Mouse (Mus musculus) forebrain, embryonic 14.5 days (tissue): ENCODE data around the gene Ubn2. TPM values are rescaled to one million over a fixed set of nuclear protein-coding genes. Genes with fewer than 3 reads are reported as not detected.
"Not testable (repeated sequence)": the region's sequence is repeated elsewhere in the genome, so short reads cannot be mapped to it uniquely, and the experiment has no call there.

Experiments used
- ATAC-seq: fragments of 200-750 bp; cut with Nextera tagmentation; 2 replicates; pipeline ENCODE4 v1.8.0; 2017; ENCODE audit warnings: mild to moderate bottlenecking, moderate library complexity
- DNase-seq: peaks from one replicate; pipeline ENCODE4 v3.0.0-alpha.2; 2015; ENCODE audit warnings: low spot score
- H3K27ac ChIP-seq: fragments of 300-500 bp; sonication (generic); 2 replicates; pipeline ENCODE4 v1.5.1; 2014; ENCODE audit warnings: low read depth, mild to moderate bottlenecking, control low read depth, low read length, moderate library complexity
- H3K27me3 ChIP-seq: fragments of 300-500 bp; sonication (generic); replicated peaks from 2 replicates; pipeline ENCODE4 v1.6.1; 2014; ENCODE audit warnings: low read length, control low read depth, mixed read lengths; ENCODE audit not compliant: control insufficient read depth, insufficient read depth
- H3K36me3 ChIP-seq: fragments of 300-500 bp; sonication (generic); 2 replicates; pipeline ENCODE4 v1.6.1; 2014; ENCODE audit warnings: low read length, control low read depth; ENCODE audit not compliant: control insufficient read depth, insufficient read depth
- H3K4me1 ChIP-seq: fragments of 300-500 bp; sonication (generic); 2 replicates; pipeline ENCODE4 v1.6.1; 2014; ENCODE audit warnings: antibody characterized with exemption, low read length, control low read depth; ENCODE audit not compliant: control insufficient read depth, insufficient read depth
- H3K4me2 ChIP-seq: fragments of 300-500 bp; sonication (generic); 2 replicates; pipeline ENCODE4 v1.6.1; 2014; ENCODE audit warnings: mild to moderate bottlenecking, control low read depth, low read length
- H3K4me3 ChIP-seq: fragments of 300-500 bp; sonication (generic); 2 replicates; pipeline ENCODE4 v1.5.1; 2014; ENCODE audit warnings: low read depth, low read length, control low read depth
- H3K9ac ChIP-seq: fragments of 300-500 bp; sonication (generic); 2 replicates; pipeline ENCODE4 v1.6.1; 2014; ENCODE audit warnings: mild to moderate bottlenecking, low read length, control low read depth, moderate library complexity
- H3K9me3 ChIP-seq: fragments of 300-500 bp; sonication (generic); replicated peaks from 2 replicates; pipeline ENCODE4 v1.6.1; 2016; ENCODE audit warnings: low read length, control low read depth, mixed read lengths; ENCODE audit not compliant: control insufficient read depth
- WGBS: fragments of 180-500 bp; shearing (Covaris S2); extraction: QIAGEN DNeasy Blood & Tissue Kit; methylation state at CpG from one replicate; pipeline ENCODE4 v1.1.7; 2014; 5-methylcytosine and 5-hydroxymethylcytosine counted together
- polyA plus RNA-seq: library from polyadenylated mRNA; unstranded; fragments of >200 nt; fragmentation: Nextera tagmentation; extraction: Ambion mirVana; gene quantifications from 2 replicates; pipeline ENCODE4 v1.2.1, GENCODE M21; 2014

The Ubn2 gene
- polyA plus RNA-seq, 1 experiment from 2014 or later: 10.7 TPM

DNA sequence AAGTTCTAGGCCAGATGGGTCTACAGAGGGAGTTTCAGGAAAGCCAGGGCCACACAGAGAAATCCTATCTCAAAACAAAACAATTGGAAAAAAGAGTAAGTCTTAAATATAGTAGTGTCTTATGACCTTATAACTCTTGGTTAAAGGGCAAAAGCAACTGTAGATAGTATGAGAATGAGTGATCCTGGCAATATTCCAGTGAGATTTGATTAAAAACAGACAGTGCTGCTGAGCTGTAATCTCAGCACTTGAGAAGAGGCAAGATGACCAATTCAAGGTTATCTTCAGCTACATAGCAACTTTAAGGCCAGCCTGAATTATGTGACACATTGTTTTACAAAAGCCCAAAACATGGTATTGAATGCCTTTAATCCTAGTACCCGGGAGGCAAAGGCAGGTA, 114.0 kb downstream of the Ubn2 start:
- Histone ChIP-seq H3K27ac (no peak overlapping the region), H3K4me1 (no peaks in the 10 kb centered on the region), H3K36me3 (no peaks in the 10 kb centered on the region), H3K9me3 (no peaks in the 10 kb centered on the region), H3K4me3 (no peak overlapping the region), H3K9ac (no peak overlapping the region), H3K4me2 (no peak overlapping the region), H3K27me3 (no peaks in the 10 kb centered on the region)
- ATAC-seq (no peak), DNase-seq (no peak)
- 89% methylated on average over 1 of the region's 1 CpGs for WGBS

DNA sequence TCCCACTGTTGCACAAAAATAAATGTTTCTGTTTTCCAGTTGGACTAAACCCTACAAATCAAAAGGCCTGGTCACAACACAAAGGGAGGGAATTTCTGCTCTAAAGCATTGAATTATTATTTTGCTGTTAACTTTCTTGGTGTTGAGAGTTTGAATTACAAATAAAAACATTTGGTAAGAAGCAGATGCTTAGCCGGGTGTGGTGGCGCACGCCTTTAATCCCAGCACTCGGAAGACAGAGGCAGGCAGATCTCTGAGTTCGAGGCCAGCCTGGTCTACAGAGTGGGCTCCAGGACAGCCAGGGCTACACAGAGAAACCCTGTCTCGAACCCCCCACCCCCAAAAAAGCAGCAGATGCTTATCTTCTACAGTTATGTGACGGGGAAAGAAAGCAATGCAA, 114.8 kb downstream of the Ubn2 start:
- DNase-seq, H3K36me3 ChIP-seq, H3K4me2 ChIP-seq, H3K4me3 ChIP-seq, ATAC-seq, H3K27me3 ChIP-seq, H3K4me1 ChIP-seq, H3K27ac ChIP-seq, H3K9me3 ChIP-seq, H3K9ac ChIP-seq: not testable (repeated sequence)
- 89% methylated on average over 7 of the region's 7 CpGs for WGBS

DNA sequence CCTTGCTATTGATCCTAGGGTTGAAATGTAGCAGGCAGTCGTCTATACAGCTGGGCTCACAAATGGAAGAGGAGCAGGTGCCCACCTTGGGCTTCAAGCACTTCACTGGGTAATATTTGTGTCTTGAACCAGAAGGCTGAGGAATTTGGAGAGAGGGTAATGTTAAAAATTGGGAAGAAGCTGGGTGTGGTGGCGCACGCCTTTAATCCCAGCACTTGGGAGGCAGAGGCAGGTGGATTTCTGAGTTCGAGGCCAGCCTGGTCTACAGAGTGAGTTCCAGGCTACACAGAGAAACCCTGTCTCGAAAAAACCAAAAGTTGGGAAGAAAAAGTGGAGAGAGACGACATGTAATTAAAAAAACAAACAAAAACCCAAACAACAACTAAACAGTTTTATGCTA, 116.1 kb downstream of the Ubn2 start:
- H3K9me3 ChIP-seq, DNase-seq, ATAC-seq, H3K4me3 ChIP-seq, H3K36me3 ChIP-seq, H3K27ac ChIP-seq, H3K4me1 ChIP-seq, H3K27me3 ChIP-seq: not testable (repeated sequence)
- Histone ChIP-seq H3K4me2 (peak overlapping the region; percentile 80), H3K9ac (peak overlapping the region; percentile 90; the same call in 1 of the 2 replicates)
- WGBS: 82% methylated on average over 6 of the region's 6 CpGs

DNA sequence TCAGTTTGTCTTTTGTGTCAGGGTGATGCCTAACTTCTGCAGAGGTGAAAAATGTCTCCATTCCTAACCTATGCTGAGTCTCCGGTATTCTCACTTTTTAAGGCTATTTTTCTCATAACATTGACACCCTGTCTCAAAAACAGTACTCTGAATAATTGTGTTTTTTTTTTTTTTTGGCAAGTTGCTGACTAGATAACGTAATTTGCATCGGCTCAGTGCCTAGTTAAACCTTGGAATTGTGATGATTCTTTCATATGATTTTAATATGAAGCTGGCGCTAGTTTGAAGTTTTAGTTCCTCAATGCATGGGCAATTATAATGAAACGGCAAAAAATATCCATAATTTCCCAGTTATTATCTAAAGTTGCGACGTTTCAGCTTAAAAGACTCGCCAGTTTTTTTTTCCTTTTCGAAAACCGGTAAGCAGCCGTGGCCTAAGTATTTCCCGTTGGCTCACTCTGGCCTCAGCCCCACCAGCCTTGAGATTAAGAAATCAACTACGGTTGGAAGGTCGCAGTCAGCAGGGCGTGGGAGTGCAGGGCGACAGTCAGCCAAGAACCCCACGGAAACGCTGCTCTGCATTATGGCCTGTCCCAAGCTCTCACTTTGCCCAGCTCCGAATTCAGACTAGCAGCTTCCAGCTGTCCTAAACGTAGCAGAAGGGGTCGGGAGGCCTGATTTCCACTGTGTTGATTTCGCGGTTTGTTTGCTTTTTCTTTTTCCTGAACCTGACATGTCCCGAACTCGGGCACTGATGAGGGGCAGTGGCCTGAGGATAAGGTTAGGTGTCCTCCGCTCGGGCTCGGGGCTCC, 116.7 kb downstream of the Ubn2 start:
- peak overlapping the region; percentile 67 for H3K4me3 ChIP-seq
- H3K4me1 ChIP-seq: no peaks in the 10 kb centered on the region
- peak overlapping the region; percentile 95 for H3K27ac ChIP-seq
- H3K9ac ChIP-seq: peak overlapping the region; percentile 90
- ATAC-seq: peak; percentile 11
- no peaks in the 10 kb centered on the region for H3K27me3 ChIP-seq
- H3K9me3 ChIP-seq: no peaks in the 10 kb centered on the region
- 8% methylated on average over 28 of the region's 28 CpGs for WGBS
- no peaks in the 10 kb centered on the region for H3K36me3 ChIP-seq
- H3K4me2 ChIP-seq: peak overlapping the region; percentile 80
- DNase-seq: peak; percentile 59

DNA sequence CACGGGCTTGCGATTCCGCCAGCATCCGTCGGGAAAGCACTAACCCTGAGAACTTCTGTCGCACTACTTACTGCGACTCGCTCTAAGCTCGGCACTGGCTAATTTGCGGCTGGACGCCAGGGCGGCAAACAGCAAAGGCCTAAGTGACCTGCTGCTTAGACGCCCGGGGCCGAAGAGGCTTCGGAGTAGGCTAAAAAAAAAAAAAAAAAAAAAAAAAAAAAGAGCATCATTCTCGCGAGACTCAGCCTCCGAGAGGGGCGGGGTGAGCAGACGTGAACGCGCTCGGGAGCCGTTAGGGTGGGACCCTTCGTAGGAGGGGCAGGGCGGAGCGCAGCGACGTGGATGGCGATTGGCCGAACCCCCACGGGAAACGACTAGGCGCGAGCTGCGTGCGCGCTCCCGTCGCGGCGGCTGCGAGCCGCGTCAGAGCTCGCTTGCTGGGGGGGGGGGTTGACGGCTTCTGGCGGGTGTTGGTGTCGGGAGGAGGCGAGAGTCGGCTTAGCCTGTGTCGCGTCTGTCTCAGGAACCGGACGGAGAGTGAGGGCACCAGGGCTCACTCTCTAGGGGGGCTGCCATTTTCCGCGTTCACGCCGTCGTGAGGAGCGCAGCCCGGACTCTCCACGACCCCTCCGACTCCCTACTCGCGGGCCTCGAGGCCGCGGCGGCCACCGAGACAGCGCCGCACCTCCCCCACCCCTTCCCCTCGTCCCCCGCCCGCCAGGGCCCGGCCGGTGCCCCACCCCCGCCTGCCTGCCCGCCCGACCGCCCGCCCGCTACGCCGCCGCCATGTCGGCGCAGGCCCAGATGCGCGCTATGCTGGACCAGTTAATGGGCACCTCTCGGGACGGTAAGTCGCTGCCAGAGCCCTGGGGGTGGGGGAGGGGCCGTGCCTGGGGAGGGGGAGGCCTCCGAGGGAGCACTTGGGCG, 117.6 kb downstream of the Ubn2 start, which contains the start of gene Luc7l2:
Gene Luc7l2, plus strand, starts transcription at position 273 of the 927 bp plus-strand sequence.
- WGBS: under 1% methylated on average over 64 of the region's 98 CpGs
- Histone ChIP-seq H3K27ac (peak within 1 kb of the TSS; percentile 99), H3K4me3 (peak within 1 kb of the TSS; percentile 67), H3K9me3 (no peaks in the 10 kb centered on the region), H3K36me3 (no peaks in the 10 kb centered on the region), H3K27me3 (no peaks in the 10 kb centered on the region), H3K9ac (peak within 1 kb of the TSS; percentile 90), H3K4me1 (no peaks in the 10 kb centered on the region), H3K4me2 (peak within 1 kb of the TSS; percentile 80)
- peak; percentile 90 for ATAC-seq
- DNase-seq: peak; percentile 99

DNA sequence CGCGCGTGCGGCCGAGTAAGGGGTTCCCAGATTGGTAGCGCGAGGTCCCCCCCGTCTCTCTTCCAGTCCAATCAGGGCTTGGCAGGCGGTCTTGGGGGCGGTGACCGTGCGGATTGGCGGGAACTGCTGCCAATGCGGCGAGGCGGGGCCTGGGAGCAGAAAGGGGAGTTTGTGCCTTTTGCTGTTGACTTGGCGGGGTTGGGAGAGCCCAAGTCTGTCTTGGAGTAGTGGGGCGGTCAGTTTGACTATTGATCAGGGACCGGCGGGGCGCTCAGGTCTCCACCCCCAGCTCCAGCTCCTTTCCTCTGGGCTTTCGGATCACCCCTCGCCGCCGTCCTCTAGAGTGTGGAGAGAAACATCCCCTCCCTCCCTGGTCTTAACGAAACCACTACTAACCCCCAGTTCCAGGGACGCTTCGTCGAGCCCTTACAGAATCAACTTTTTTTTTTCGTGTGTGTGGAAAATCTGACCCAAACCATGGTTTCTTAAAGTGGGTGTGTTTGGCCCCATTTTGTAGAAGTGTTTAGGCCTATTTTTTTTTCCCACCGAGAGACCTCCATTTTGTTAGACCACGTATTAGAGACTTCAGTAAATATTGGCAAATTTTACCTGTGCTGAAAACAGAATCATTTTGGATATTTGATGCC, 118.4 kb downstream of the Ubn2 start:
- no peaks in the 10 kb centered on the region for H3K27me3 ChIP-seq
- peak overlapping the region; percentile 57 for H3K4me2 ChIP-seq
- under 1% methylated on average over 31 of the region's 32 CpGs for WGBS
- peak; percentile 99 for DNase-seq
- H3K4me3 ChIP-seq: peak overlapping the region; percentile 67
- H3K36me3 ChIP-seq: no peaks in the 10 kb centered on the region
- peak overlapping the region; percentile 90 for H3K9ac ChIP-seq
- H3K27ac ChIP-seq: peak overlapping the region; percentile 99
- no peaks in the 10 kb centered on the region for H3K9me3 ChIP-seq
- H3K4me1 ChIP-seq: no peaks in the 10 kb centered on the region
- peak; percentile 95 for ATAC-seq

DNA sequence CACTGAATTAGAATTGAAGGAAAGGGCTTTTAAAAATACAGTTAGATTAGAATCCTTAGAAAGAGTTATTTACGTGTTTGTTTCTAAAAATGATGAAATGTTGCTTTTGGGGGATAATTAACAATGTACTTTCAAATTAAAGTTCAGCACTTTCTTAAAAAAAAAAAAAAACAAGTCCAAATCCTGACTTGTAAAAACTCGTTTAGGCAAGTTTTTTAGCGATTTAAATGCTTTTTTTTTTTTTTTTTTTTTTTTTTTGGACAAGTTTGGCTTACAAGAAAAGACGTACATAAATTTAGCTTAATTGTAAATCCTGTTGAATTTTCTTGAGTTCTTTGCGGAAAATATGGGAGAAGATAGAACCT, 118.9 kb downstream of the Ubn2 start:
- no peak overlapping the region; the same call in 1 of the 2 replicates for H3K9ac ChIP-seq
- H3K4me3 ChIP-seq: peak overlapping the region; percentile 67
- H3K9me3 ChIP-seq: no peaks in the 10 kb centered on the region
- ATAC-seq (no peak), DNase-seq (no peak)
- 27% methylated on average over 5 of the region's 5 CpGs for WGBS
- H3K4me2 ChIP-seq: peak overlapping the region; percentile 57
- no peak overlapping the region for H3K27ac ChIP-seq
- no peaks in the 10 kb centered on the region for H3K36me3 ChIP-seq
- no peaks in the 10 kb centered on the region for H3K4me1 ChIP-seq
- no peaks in the 10 kb centered on the region for H3K27me3 ChIP-seq
